14 mouse cellular contexts compared by ENCODE assay signal in genomic region chr12:40473709-40474108, GRCm38 (mm10).
"Had no signal": no experiment of that assay in that cellular context is flagged by ENCODE, and none has a peak within 500 bp of the region (broad histone marks: within the 10 kb centered on the region; RNA-seq: fewer than 3 reads in every experiment).

No protein-coding gene starts in this region.

- H3K4me2 ChIP-seq: kidney, embryonic 15.5 days; limb, embryonic 12.5 days; liver, embryonic 13.5 days; lung, embryonic 15.5 days; midbrain, embryonic 13.5 days had no signal

- H3K36me3 ChIP-seq: kidney, embryonic 15.5 days; limb, embryonic 12.5 days; liver, embryonic 13.5 days; lung, embryonic 15.5 days; midbrain, embryonic 13.5 days had no signal

- H3K27me3 ChIP-seq: kidney, embryonic 15.5 days; liver, embryonic 13.5 days; lung, embryonic 15.5 days; midbrain, embryonic 13.5 days had no signal

- H3K4me3 ChIP-seq: kidney, embryonic 15.5 days; limb, embryonic 12.5 days; liver, embryonic 13.5 days; lung, embryonic 15.5 days; midbrain, embryonic 13.5 days had no signal

- H3K27ac ChIP-seq: kidney, embryonic 15.5 days; limb, embryonic 12.5 days; liver, embryonic 13.5 days; lung, embryonic 15.5 days; midbrain, embryonic 13.5 days; stomach, postnatal 0 days had no signal

- H3K9me3 ChIP-seq: kidney, embryonic 15.5 days; limb, embryonic 12.5 days; liver, embryonic 13.5 days; lung, embryonic 15.5 days; midbrain, embryonic 13.5 days had no signal

- H3K9ac ChIP-seq: kidney, embryonic 15.5 days; limb, embryonic 12.5 days; liver, embryonic 13.5 days; liver, postnatal 0 days; lung, embryonic 15.5 days; midbrain, embryonic 13.5 days had no signal

- H3K4me1 ChIP-seq: liver, embryonic 13.5 days had no signal

- DNase-seq: kidney, adult 18-20 months; kidney, postnatal 25 days; layer of hippocampus, adult 9-11 months; liver; liver, embryonic 13.5 days; liver, postnatal 0 days; lung, postnatal 36 days; thymus, adult 18-20 months; thymus, postnatal 14 days had no signal

- ATAC-seq: liver, postnatal 0 days; midbrain, embryonic 13.5 days had no signal
